Mouse (Mus musculus): Measurements from ENCODE around the gene Robo4.

DNA sequence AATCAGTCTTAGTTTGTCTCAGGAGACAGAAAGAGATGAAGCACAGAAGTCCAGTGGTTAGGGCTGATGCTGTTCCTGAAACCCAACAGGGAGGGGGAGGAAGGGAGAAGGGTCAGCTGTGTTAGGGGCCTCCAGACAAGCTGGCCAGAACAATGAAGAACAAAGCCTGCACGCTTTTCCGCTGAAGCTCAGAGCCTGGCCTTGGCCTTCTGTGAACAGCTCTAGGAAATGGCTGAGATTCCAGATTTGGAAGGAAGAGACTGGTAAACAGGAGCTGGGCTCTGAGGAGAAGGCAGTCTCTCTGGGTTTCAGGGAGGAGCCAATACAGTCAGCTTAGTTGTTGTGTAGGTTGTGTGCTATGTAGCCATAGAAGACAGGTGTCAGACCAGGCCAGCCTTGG is 1.1 kb upstream of the Robo4 start:
- TF ChIP-seq POLR2A (IDR thresholded peaks at IDR 0.05; ENCODE audit: low read depth, low read length): no peak
- no peak for TF ChIP-seq CTCF (IDR thresholded peaks at IDR 0.05; ENCODE audit: extremely low read depth, insufficient read depth, insufficient read length, insufficient replicate concordance)
